Mouse (Mus musculus): Measurements from ENCODE around the gene Panx2. TPM values are rescaled to one million over a fixed set of nuclear protein-coding genes. Genes with fewer than 3 reads are reported as not detected.

Gene Panx2
- polyA plus RNA-seq, 1 experiment, result not detected

DNA sequence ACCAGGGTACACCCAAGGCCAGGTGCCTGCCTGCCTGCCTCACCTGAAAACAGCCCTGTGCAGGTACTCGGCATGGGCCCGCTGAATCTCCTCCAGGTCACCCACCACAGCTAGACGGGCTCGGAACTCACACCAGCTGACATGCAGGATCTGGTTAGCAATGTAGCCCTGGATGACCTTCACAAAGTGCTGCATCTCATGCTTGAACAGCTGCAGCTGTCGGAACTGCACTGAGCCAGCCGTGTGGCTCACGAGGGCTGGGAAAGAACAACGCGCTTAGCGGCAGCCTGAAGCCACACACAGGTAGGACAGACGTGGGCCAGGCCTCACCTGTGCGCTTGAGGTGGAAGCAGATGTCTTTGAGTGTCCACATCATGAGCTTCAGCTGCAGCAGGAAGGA lies 41.3 kb downstream of the Panx2 start:
- Histone ChIP-seq H3K4me2 (ENCODE audit: low read depth) (no peak overlapping the region), H3K27me3 (ENCODE audit: control insufficient read depth, insufficient read depth, insufficient read length) (no peaks in the 10 kb centered on the region), H3K4me3 (no peak overlapping the region), H3ac (ENCODE audit: control insufficient read depth, insufficient read length) (no peak overlapping the region), H3K79me2 (ENCODE audit: control insufficient read depth, insufficient read depth) (no peaks in the 10 kb centered on the region), H3K36me3 (ENCODE audit: control insufficient read depth, insufficient read depth) (peaks cover 74% of the 10 kb centered on the region)
- TF ChIP-seq MYOD1 (IDR thresholded peaks at IDR 0.05; ENCODE audit: control insufficient read depth in 1 of 3, insufficient read length in 2 of 3, low read depth in 2 of 3), result peak in 2 of 3 experiments; percentile 34 to 52
- peak; percentile 28 for TF ChIP-seq POLR2A (IDR thresholded peaks at IDR 0.05; ENCODE audit: insufficient read length, low read depth)
- peak in 2 of 3 experiments; percentile 14 to 52 for TF ChIP-seq MYOG (IDR thresholded peaks at IDR 0.05; ENCODE audit: control insufficient read depth in 1 of 3, insufficient read depth in 1 of 3, insufficient read length in 2 of 3, low read depth in 2 of 3)
- TF ChIP-seq CEBPB (IDR thresholded peaks at IDR 0.05; ENCODE audit: insufficient read depth, poor library complexity, severe bottlenecking), result no peak
- TF ChIP-seq TCF3 (IDR thresholded peaks at IDR 0.05; ENCODE audit: insufficient read length, low read depth), result no peak
- TF ChIP-seq SRF (IDR thresholded peaks at IDR 0.05; ENCODE audit: control insufficient read depth, insufficient read length, low read depth), result peak; percentile 7
- no peak for TF ChIP-seq E2F4 (IDR thresholded peaks at IDR 0.05; ENCODE audit: insufficient read depth)

GRCm38 (mm10) chr15:89102646-89103045 lies 43.1 kb downstream of the Panx2 start:
- no peaks in the 10 kb centered on the region for H3K79me2 ChIP-seq (ENCODE audit: control insufficient read depth, insufficient read depth)
- no peaks in the 10 kb centered on the region for H3K27me3 ChIP-seq (ENCODE audit: control insufficient read depth, insufficient read depth, insufficient read length)
- no peak for TF ChIP-seq MAX (IDR thresholded peaks at IDR 0.05; ENCODE audit: low read depth)
- peak; percentile 72 for TF ChIP-seq POLR2AphosphoS2 (IDR thresholded peaks at IDR 0.05; ENCODE audit: insufficient read length, low read depth)
- TF ChIP-seq CEBPB (IDR thresholded peaks at IDR 0.05; ENCODE audit: insufficient read depth, poor library complexity, severe bottlenecking), result no peak
- no peak for TF ChIP-seq TCF3 (IDR thresholded peaks at IDR 0.05; ENCODE audit: insufficient read length, low read depth)
- no peak for TF ChIP-seq MYOG (IDR thresholded peaks at IDR 0.05; ENCODE audit: control insufficient read depth in 1 of 3, insufficient read depth in 1 of 3, insufficient read length in 2 of 3, low read depth in 2 of 3)
- no peak for TF ChIP-seq MYOD1 (IDR thresholded peaks at IDR 0.05; ENCODE audit: control insufficient read depth in 1 of 3, insufficient read length in 2 of 3, low read depth in 2 of 3)

DNA sequence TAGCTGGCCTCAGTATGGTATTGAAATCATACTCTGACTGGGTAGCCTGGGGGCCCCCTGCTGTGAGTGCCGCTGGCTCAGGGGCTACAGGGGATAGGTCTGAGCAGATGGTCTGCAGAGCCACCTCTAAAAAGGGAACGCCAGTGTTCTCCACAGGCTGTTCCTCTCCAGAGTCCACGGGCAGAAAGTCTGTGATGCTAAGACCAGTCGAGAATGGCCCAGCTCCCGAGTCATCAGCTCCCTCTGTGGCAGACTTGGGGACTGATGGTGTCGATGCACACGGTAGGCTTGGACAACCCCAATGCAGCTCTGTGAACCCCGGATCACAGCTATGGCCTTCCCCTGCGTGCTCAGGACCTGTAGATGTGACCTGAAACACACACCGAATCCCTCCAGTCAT lies 44.4 kb downstream of the Panx2 start:
- H3K27me3 ChIP-seq (ENCODE audit: control insufficient read depth, insufficient read depth, insufficient read length), result no peaks in the 10 kb centered on the region

More at GRCm38 (mm10) chr15:89102646-89103045, 43.1 kb downstream of the Panx2 start:
- H3K4me2 ChIP-seq (ENCODE audit: low read depth), result no peak overlapping the region
- no peak overlapping the region for H3K4me3 ChIP-seq
- peaks cover 58% of the 10 kb centered on the region for H3K36me3 ChIP-seq (ENCODE audit: control insufficient read depth, insufficient read depth)
- H3ac ChIP-seq (ENCODE audit: control insufficient read depth, insufficient read length), result no peak overlapping the region

DNA sequence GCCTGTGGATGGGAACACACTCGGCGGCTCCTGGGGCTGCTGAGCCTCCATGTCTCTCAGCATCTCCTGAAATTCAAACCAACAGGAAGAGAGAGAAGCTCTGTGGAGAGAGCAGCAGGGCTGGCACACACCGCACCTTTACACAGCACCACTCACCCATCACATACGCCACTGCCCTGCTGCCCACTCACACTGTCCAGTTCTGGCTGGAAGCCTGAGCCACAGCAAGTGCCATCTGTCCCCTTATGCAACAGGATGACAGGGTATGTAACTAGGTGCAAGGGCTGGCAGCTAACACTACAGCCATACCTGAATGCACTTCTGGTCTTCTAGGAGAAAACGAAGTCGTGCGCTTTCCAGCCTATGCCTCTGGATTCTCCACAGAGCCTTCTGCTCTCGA lies 44.9 kb downstream of the Panx2 start:
- H3K27me3 ChIP-seq (ENCODE audit: control insufficient read depth, insufficient read depth, insufficient read length), result no peaks in the 10 kb centered on the region
- H3K36me3 ChIP-seq (ENCODE audit: control insufficient read depth, insufficient read depth), result peaks cover 45% of the 10 kb centered on the region
- no peak overlapping the region for H3K4me2 ChIP-seq (ENCODE audit: low read depth)
- no peaks in the 10 kb centered on the region for H3K79me2 ChIP-seq (ENCODE audit: control insufficient read depth, insufficient read depth)
- no peak for TF ChIP-seq REST (IDR thresholded peaks at IDR 0.05; ENCODE audit: insufficient read depth, insufficient read length)
- TF ChIP-seq TCF3 (IDR thresholded peaks at IDR 0.05; ENCODE audit: insufficient read length, low read depth), result no peak
- no peak for TF ChIP-seq SRF (IDR thresholded peaks at IDR 0.05; ENCODE audit: control insufficient read depth, insufficient read length, low read depth)
- TF ChIP-seq MYOG (IDR thresholded peaks at IDR 0.05; ENCODE audit: control insufficient read depth in 1 of 3, insufficient read depth in 1 of 3, insufficient read length in 2 of 3, low read depth in 2 of 3), result no peak
- no peak for TF ChIP-seq MAX (IDR thresholded peaks at IDR 0.05; ENCODE audit: low read depth)
- TF ChIP-seq CEBPB (IDR thresholded peaks at IDR 0.05; ENCODE audit: insufficient read depth, poor library complexity, severe bottlenecking), result no peak
- TF ChIP-seq POLR2AphosphoS2 (IDR thresholded peaks at IDR 0.05; ENCODE audit: insufficient read length, low read depth), result no peak
- TF ChIP-seq MYOD1 (IDR thresholded peaks at IDR 0.05; ENCODE audit: control insufficient read depth in 1 of 3, insufficient read length in 2 of 3, low read depth in 2 of 3), result no peak
- TF ChIP-seq TCF12 (IDR thresholded peaks at IDR 0.05; ENCODE audit: insufficient read depth, poor library complexity, severe bottlenecking), result no peak
- no peak for TF ChIP-seq USF1 (IDR thresholded peaks at IDR 0.05; ENCODE audit: low read depth)
- no peak for TF ChIP-seq E2F4 (IDR thresholded peaks at IDR 0.05; ENCODE audit: insufficient read depth)
- no peak for TF ChIP-seq POLR2A (IDR thresholded peaks at IDR 0.05; ENCODE audit: insufficient read length, low read depth)
- no peak overlapping the region for H3K4me3 ChIP-seq
- no peak overlapping the region for H3ac ChIP-seq (ENCODE audit: control insufficient read depth, insufficient read length)

More for the DNA sequence above, 44.4 kb downstream of the Panx2 start:
- no peaks in the 10 kb centered on the region for H3K79me2 ChIP-seq (ENCODE audit: control insufficient read depth, insufficient read depth)
- peaks cover 46% of the 10 kb centered on the region for H3K36me3 ChIP-seq (ENCODE audit: control insufficient read depth, insufficient read depth)
- no peak overlapping the region for H3K4me3 ChIP-seq
- H3K4me2 ChIP-seq (ENCODE audit: low read depth), result no peak overlapping the region
- TF ChIP-seq CEBPB (IDR thresholded peaks at IDR 0.05; ENCODE audit: insufficient read depth, poor library complexity, severe bottlenecking), result no peak
- no peak for TF ChIP-seq POLR2AphosphoS2 (IDR thresholded peaks at IDR 0.05; ENCODE audit: insufficient read length, low read depth)
- TF ChIP-seq MYOG (IDR thresholded peaks at IDR 0.05; ENCODE audit: control insufficient read depth in 1 of 3, insufficient read depth in 1 of 3, insufficient read length in 2 of 3, low read depth in 2 of 3), result no peak
- TF ChIP-seq TCF12 (IDR thresholded peaks at IDR 0.05; ENCODE audit: insufficient read depth, poor library complexity, severe bottlenecking), result no peak
- no peak for TF ChIP-seq SRF (IDR thresholded peaks at IDR 0.05; ENCODE audit: control insufficient read depth, insufficient read length, low read depth)
- TF ChIP-seq E2F4 (IDR thresholded peaks at IDR 0.05; ENCODE audit: insufficient read depth), result no peak
- no peak for TF ChIP-seq REST (IDR thresholded peaks at IDR 0.05; ENCODE audit: insufficient read depth, insufficient read length)
- TF ChIP-seq MYOD1 (IDR thresholded peaks at IDR 0.05; ENCODE audit: control insufficient read depth in 1 of 3, insufficient read length in 2 of 3, low read depth in 2 of 3), result no peak
- TF ChIP-seq POLR2A (IDR thresholded peaks at IDR 0.05; ENCODE audit: insufficient read length, low read depth), result no peak
- no peak for TF ChIP-seq USF1 (IDR thresholded peaks at IDR 0.05; ENCODE audit: low read depth)
- TF ChIP-seq TCF3 (IDR thresholded peaks at IDR 0.05; ENCODE audit: insufficient read length, low read depth), result no peak
- no peak for TF ChIP-seq MAX (IDR thresholded peaks at IDR 0.05; ENCODE audit: low read depth)
- H3ac ChIP-seq (ENCODE audit: control insufficient read depth, insufficient read length), result no peak overlapping the region

DNA sequence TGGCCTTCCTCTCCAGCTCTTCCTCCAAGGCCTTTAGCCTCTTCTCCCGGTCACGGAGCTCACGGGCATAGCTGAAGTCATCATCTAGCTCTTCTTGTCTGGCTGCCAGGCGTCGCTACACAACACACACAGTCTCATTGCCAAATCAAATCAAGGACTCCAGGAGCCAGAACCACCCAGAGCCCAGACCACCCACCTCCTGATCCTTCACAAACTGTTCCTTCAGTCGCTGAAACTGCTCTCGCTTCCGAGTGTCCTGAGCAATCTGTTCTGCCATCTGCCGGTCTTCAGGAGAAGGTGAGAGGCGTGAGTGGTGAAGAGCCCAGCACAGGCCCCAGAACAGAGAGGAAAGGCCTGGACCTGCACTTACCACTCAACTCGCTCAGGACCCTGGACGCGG lies 46.5 kb downstream of the Panx2 start:
- Histone ChIP-seq H3ac (ENCODE audit: control insufficient read depth, insufficient read length) (no peak overlapping the region), H3K4me2 (ENCODE audit: low read depth) (no peak overlapping the region), H3K36me3 (ENCODE audit: control insufficient read depth, insufficient read depth) (peaks cover 37% of the 10 kb centered on the region), H3K79me2 (ENCODE audit: control insufficient read depth, insufficient read depth) (no peaks in the 10 kb centered on the region), H3K27me3 (ENCODE audit: control insufficient read depth, insufficient read depth, insufficient read length) (no peaks in the 10 kb centered on the region), H3K4me3 (no peak overlapping the region)
- TF ChIP-seq REST (IDR thresholded peaks at IDR 0.05; ENCODE audit: insufficient read depth, insufficient read length) (no peak), TCF3 (IDR thresholded peaks at IDR 0.05; ENCODE audit: insufficient read length, low read depth) (no peak), POLR2AphosphoS2 (IDR thresholded peaks at IDR 0.05; ENCODE audit: insufficient read length, low read depth) (no peak), E2F4 (IDR thresholded peaks at IDR 0.05; ENCODE audit: insufficient read depth) (no peak), MYOG (IDR thresholded peaks at IDR 0.05; ENCODE audit: control insufficient read depth in 1 of 3, insufficient read depth in 1 of 3, insufficient read length in 2 of 3, low read depth in 2 of 3) (no peak), SRF (IDR thresholded peaks at IDR 0.05; ENCODE audit: control insufficient read depth, insufficient read length, low read depth) (no peak), POLR2A (IDR thresholded peaks at IDR 0.05; ENCODE audit: insufficient read length, low read depth) (no peak), USF1 (IDR thresholded peaks at IDR 0.05; ENCODE audit: low read depth) (no peak), TCF12 (IDR thresholded peaks at IDR 0.05; ENCODE audit: insufficient read depth, poor library complexity, severe bottlenecking) (no peak), CEBPB (IDR thresholded peaks at IDR 0.05; ENCODE audit: insufficient read depth, poor library complexity, severe bottlenecking) (no peak), MAX (IDR thresholded peaks at IDR 0.05; ENCODE audit: low read depth) (no peak), MYOD1 (IDR thresholded peaks at IDR 0.05; ENCODE audit: control insufficient read depth in 1 of 3, insufficient read length in 2 of 3, low read depth in 2 of 3) (no peak)
